Mouse (Mus musculus) right cerebral cortex, adult 2 months (tissue): ENCODE measurements around the gene Reg4.

Experiments
- DNase-seq, 2 experiments: peaks; one replicate each; pipeline ENCODE4 v3.0.0; 2021 to 2022; ENCODE audit warnings: low spot score in 2 of 2

Reg4 gene

GRCm38 (mm10) chr3:98237240-98237639, 15.3 kb downstream of the Reg4 start:
- no peak for DNase-seq

GRCm38 (mm10) chr3:98238150-98238549, 16.2 kb downstream of the Reg4 start:
- no peak for DNase-seq

- no peak for DNase-seq
Measured at GRCm38 (mm10) chr3:98242051-98242450, 20.1 kb downstream of the Reg4 start.

GRCm38 (mm10) chr3:98242458-98243037, 20.6 kb downstream of the Reg4 start:
- DNase-seq, result no peak

- DNase-seq, result no peak
Measured at GRCm38 (mm10) chr3:98245892-98246291, 23.9 kb downstream of the Reg4 start.

GRCm38 (mm10) chr3:98246985-98247751, 25.2 kb downstream of the Reg4 start:
- DNase-seq, result no peak

- DNase-seq, result no peak
Measured at GRCm38 (mm10) chr3:98249378-98249777, 27.4 kb downstream of the Reg4 start.

- DNase-seq, result peak in 1 of 2 experiments; percentile 14
Measured at GRCm38 (mm10) chr3:98249833-98250448, 28.0 kb downstream of the Reg4 start.

- no peak for DNase-seq
Measured at GRCm38 (mm10) chr3:98254059-98254458, 32.1 kb downstream of the Reg4 start.

GRCm38 (mm10) chr3:98254656-98255583, 33.0 kb downstream of the Reg4 start:
- no peak for DNase-seq

- DNase-seq, result no peak
Measured at GRCm38 (mm10) chr3:98258723-98259122, 36.8 kb downstream of the Reg4 start.

GRCm38 (mm10) chr3:98259271-98259751, 37.4 kb downstream of the Reg4 start:
- peak; percentile 30 to 54 for DNase-seq

- DNase-seq, result no peak
Measured at GRCm38 (mm10) chr3:98260534-98260933, 38.6 kb downstream of the Reg4 start.

- no peak for DNase-seq
Measured at GRCm38 (mm10) chr3:98261415-98261814, 39.5 kb downstream of the Reg4 start.

- no peak for DNase-seq
Measured at GRCm38 (mm10) chr3:98262133-98262532, 40.2 kb downstream of the Reg4 start.

GRCm38 (mm10) chr3:98267249-98267651, 45.3 kb downstream of the Reg4 start:
- no peak for DNase-seq

- DNase-seq, result no peak
Measured at GRCm38 (mm10) chr3:98273623-98274398, 51.9 kb downstream of the Reg4 start.

- no peak for DNase-seq
Measured at GRCm38 (mm10) chr3:98279682-98280081, 57.7 kb downstream of the Reg4 start.

- peak in 1 of 2 experiments; percentile 3 for DNase-seq
Measured at GRCm38 (mm10) chr3:98280204-98280932, 58.4 kb downstream of the Reg4 start, which contains the start of gene Hmgcs2. Gene Hmgcs2 (plus strand): TSS chr3:98280435.
